Mouse (Mus musculus) bone marrow macrophage, adult 2 months (primary cell): ENCODE data around the gene P4ha3.

Experiments
- CTCF ChIP-seq: IDR thresholded peaks from 2 replicates; pipeline ENCODE4 v1.5.1; 2012; ENCODE audit warnings: low read depth, mild to moderate bottlenecking, low read length, moderate library complexity
- POLR2A ChIP-seq: IDR thresholded peaks from 2 replicates; pipeline ENCODE4 v1.6.1; 2012; ENCODE audit warnings: mild to moderate bottlenecking, low read depth, low read length, borderline replicate concordance

DNA sequence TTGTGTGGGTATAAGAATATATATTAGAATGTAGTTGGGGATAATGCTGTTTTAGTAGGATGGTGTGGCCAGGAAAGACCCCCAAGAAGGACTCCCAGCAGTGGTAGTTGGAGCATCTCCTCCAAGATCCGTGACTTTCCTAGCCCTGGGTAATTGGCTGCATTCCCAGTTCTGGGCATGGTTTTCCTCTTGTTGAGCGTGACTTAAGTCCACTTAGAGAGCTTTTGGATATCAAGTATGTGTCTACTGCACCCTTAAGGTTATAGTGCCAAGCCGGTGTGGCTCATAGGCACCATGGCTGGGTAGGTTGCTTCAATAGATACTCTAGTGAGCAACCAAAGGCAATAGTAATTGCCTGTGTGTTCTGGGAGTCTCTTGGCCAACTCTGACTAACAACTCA is 38.4 kb downstream of the P4ha3 start:
- no peak for TF ChIP-seq CTCF
- no peak for TF ChIP-seq POLR2A
